Mouse (Mus musculus) liver, adult 2 months (tissue): ENCODE data around the gene Slc35b2.

Source experiments
- CTCF ChIP-seq: fragments of 200-500 bp; IDR thresholded peaks from 2 replicates; pipeline ENCODE4 v1.5.1; 2011; ENCODE audit warnings: low read depth, low read length, control low read depth
- POLR2A ChIP-seq: fragments of 200-500 bp; IDR thresholded peaks from 2 replicates; pipeline ENCODE4 v1.6.1; 2011; ENCODE audit warnings: low read length, control low read depth; ENCODE audit not compliant: insufficient read depth; ENCODE audit errors: extremely low read depth

GRCm38 (mm10) chr17:45517135-45517534 is 46.5 kb upstream of the Slc35b2 start:
- TF ChIP-seq CTCF (no peak), POLR2A (no peak)
